Mouse (Mus musculus) heart, postnatal 36 days (tissue): ENCODE data around the gene Idi2. TPM values are rescaled to one million over a fixed set of nuclear protein-coding genes. Genes with fewer than 3 reads are reported as not detected.
"Not testable (repeated sequence)": the region's sequence is repeated elsewhere in the genome, so short reads cannot be mapped to it uniquely, and the experiment has no call there.

Experiments used
- DNase-seq, 2 experiments: peaks; one replicate each; pipeline ENCODE4 v3.0.0; 2021 to 2022
- intact Hi-C: fragments of 180-260 bp; cut with DNase I; formaldehyde crosslinking; loops from one replicate; pipeline ENCODE4 v1.15.1; 2025
- microRNA-seq, 2 experiments: library from miRNA; unstranded; fragments of <30 nt; microRNA quantifications; one replicate each; pipeline ENCODE4 v1.2.0; 2021; ENCODE audit warnings: borderline number of aligned reads in 2 of 2
- total RNA-seq, 2 experiments: library from RNA; stranded (reverse); gene quantifications; 2 replicates each; pipeline ENCODE4 v1.2.3; 2021

Idi2 gene
- total RNA-seq, 2 experiments from 2014 or later, result not detected

DNA sequence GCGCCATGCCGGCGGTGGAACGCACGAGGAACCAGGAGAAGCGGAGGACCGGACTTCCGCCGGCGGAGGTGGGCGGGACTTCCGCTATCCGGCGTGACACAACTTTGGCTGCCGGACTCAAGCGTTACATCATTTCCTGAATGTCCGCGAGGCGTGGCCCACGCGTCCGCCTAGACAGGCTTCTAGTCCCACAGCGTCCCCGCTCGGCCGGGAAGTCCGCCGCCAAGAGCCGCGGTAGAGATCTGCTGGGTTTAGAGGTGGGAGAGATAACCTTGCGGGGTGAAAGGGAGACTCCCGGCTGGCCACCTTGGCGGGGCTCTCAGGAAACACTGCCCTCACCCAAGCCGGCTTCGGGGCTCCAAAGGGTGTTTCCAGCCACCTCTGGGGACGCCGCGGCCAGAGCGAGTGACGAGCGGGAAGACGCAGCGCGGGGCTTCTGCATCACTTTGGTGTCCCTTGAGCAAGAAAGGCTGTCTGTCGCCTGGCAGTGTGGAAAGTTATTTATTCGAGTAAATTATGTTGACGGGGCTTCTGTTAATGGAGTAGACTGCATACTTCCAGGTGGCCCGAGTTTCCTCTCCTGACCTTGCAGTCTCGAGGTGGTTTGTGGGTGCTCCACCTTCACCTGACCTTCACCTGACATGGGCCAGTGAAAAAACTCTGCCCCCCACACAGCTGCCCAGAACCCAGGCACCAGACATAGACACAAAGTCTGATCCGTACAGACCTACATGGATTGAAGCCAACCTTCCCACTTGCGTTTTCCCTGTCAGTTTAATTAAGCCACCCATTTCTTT, 43.5 kb downstream of the Idi2 start, which contains the start of gene Gtpbp4:
Gene Gtpbp4 (minus strand): TSS at position 94 of the 797 bp plus-strand sequence.
- intact Hi-C loops, result loop anchor here (1.0 to 10.0 kb wide), 5 partner anchors 97 to 769 kb away; partner anchors contain the start of genes Larp4b, Wdr37 and Zmynd11
- peak; percentile 95 to 97 for DNase-seq

GRCm38 (mm10) chr13:8997221-8997620, 44.6 kb downstream of the Idi2 start:
- intact Hi-C loops, result loop anchor here (5.0 to 10.0 kb wide), 4 partner anchors 125 to 768 kb away; partner anchors contain the start of genes Wdr37 and Zmynd11
- DNase-seq, result not testable (repeated sequence)

DNA sequence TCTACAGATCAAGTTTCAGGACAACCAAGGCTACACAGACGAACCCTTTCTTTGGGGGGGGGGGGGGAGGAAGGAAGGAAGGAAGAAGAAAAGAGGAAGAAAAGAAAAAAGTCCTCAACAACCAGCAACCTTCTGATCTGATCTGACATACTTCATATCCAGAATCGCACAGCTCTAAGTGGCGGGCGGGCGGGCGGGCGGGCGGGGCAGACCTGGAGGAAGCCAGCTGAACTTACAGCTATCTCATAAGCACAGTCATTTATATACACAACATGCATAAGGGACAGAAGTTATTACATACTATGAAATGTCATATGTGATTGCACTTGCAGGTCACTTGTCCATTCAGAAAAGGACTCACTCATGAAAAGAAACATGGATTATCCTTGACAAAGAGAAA, 46.8 kb downstream of the Idi2 start:
- DNase-seq, result no peak
- intact Hi-C loops, result loop anchor here (5.0 to 10.0 kb wide), 4 partner anchors 127 to 765 kb away; partner anchors contain the start of genes Wdr37 and Zmynd11

- no peak for DNase-seq
- intact Hi-C loops, result no loop called here
Observed at GRCm38 (mm10) chr13:9003306-9003705, 50.6 kb downstream of the Idi2 start.

Small RNAs within 50 kb of the gene (microRNA-seq; reads per million reads assigned to microRNA genes)
- gene Gm22750, result 0 reads per million in 2 experiments

Other genes starting within 250 kb of the Idi2 start
- 10 to 100 TPM; 32.8 to 35.2 TPM for gene Wdr37, start 81.0 kb upstream of the Idi2 start, total RNA-seq
- gene Idi1, start 67.4 kb upstream of the Idi2 start, total RNA-seq, result 1 to 10 TPM; 4.9 to 5.1 TPM
- not detected for gene Gm9745, start 4.6 kb upstream of the Idi2 start, total RNA-seq
- 10 to 100 TPM; 39.5 to 42.0 TPM for gene Gtpbp4, start 43.2 kb downstream of the Idi2 start, total RNA-seq
- gene Larp4b, start 141.0 kb downstream of the Idi2 start, total RNA-seq, result 10 to 100 TPM; 65.5 to 74.2 TPM